Mouse (Mus musculus): ENCODE measurements around the gene Gm10961. TPM values are rescaled to one million over a fixed set of nuclear protein-coding genes. Genes with fewer than 3 reads are reported as not detected.

Gene Gm10961
- polyA plus RNA-seq, 1 experiment, result not detected

DNA sequence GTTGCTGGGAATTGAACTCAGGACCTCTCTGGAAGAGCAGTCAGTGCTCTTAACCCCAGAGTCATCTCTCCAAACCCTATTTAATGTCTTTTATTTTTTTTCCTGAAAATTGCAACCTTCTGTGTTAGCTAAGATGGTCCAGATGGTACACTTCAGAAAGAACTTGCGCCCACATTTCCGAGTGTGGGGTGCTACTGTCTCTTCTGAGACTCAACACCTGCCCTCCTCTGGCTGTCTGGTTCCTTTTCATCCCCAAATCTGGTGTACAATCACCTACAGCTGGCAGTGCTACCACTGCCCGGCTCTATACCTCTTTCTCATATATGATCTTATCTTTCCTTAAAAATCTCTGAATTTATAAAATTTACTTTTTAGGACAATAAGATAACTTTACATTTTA lies 21.8 kb downstream of the Gm10961 start:
- H3K9me3 ChIP-seq, result no peaks in the 10 kb centered on the region
- H3K4me3 ChIP-seq (replicated peaks), result no peak overlapping the region
- peaks cover 4% of the 10 kb centered on the region for H3K27me3 ChIP-seq (replicated peaks)
- peaks cover 4% of the 10 kb centered on the region for H3K36me3 ChIP-seq (replicated peaks; ENCODE audit: low read length)
- H3K4me1 ChIP-seq, result peaks cover 9% of the 10 kb centered on the region
- TF ChIP-seq FLI1 (IDR thresholded peaks at IDR 0.05; ENCODE audit: low read length), result no peak

GRCm38 (mm10) chr3:107654861-107655260 lies 23.7 kb downstream of the Gm10961 start:
- Histone ChIP-seq H3K4me1 (peaks cover 2% of the 10 kb centered on the region), H3K36me3 (replicated peaks; ENCODE audit: low read length) (peaks cover 20% of the 10 kb centered on the region), H3K27me3 (replicated peaks) (no peaks in the 10 kb centered on the region), H3K4me3 (replicated peaks) (no peak overlapping the region), H3K9me3 (no peaks in the 10 kb centered on the region)
- TF ChIP-seq FLI1 (IDR thresholded peaks at IDR 0.05; ENCODE audit: low read length) (no peak), GATA1 (IDR thresholded peaks at IDR 0.05; ENCODE audit: borderline replicate concordance, low read length) (no peak)

DNA sequence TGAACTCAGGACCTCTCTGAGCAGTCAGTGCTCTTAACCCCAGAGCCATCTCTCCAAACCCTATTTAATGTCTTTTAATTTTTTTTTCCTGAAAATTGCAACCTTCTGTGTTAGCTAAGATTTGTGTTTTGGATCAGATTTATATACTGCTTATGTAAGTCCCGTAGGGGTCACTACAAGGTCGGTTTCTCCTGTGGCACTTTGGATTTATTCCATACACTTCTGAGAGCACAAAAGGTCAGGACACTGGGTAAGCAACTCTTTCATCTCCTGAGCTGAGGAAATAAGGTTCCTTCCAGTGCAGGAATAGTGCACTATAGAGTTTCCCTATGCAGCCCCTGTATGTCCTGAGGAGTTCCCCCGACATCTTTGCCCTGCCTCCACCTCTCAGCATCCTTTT lies 24.4 kb downstream of the Gm10961 start:
- Histone ChIP-seq H3K27me3 (replicated peaks) (no peaks in the 10 kb centered on the region), H3K4me1 (no peaks in the 10 kb centered on the region), H3K36me3 (replicated peaks; ENCODE audit: low read length) (peaks cover 26% of the 10 kb centered on the region), H3K4me3 (replicated peaks) (no peak overlapping the region), H3K9me3 (no peaks in the 10 kb centered on the region)
- TF ChIP-seq FLI1 (IDR thresholded peaks at IDR 0.05; ENCODE audit: low read length), result no peak
- no peak for TF ChIP-seq GATA1 (IDR thresholded peaks at IDR 0.05; ENCODE audit: borderline replicate concordance, low read length)

DNA sequence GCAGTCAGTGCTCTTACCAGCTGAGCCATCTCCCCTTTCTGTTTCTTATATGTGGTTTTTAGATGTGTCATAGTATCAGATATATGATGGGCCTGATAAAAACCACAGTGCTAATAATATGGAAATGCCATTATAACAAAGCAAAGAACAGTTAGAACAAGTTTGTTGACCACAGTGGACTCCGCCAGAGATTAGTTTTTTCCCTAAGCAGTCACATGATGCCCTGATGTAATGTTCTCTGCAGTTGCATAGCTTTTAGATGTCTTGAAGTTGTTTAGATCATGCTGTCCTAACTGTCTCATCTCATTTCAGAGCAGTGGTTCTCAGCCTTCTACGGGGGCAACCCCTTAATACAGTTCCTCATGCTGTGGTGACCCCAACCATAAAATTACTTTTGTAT lies 25.0 kb downstream of the Gm10961 start:
- Histone ChIP-seq H3K4me3 (replicated peaks) (no peak overlapping the region), H3K9me3 (no peaks in the 10 kb centered on the region), H3K4me1 (no peaks in the 10 kb centered on the region), H3K36me3 (replicated peaks; ENCODE audit: low read length) (peaks cover 32% of the 10 kb centered on the region), H3K27me3 (replicated peaks) (no peaks in the 10 kb centered on the region)
- TF ChIP-seq FLI1 (IDR thresholded peaks at IDR 0.05; ENCODE audit: low read length), result no peak
- no peak for TF ChIP-seq GATA1 (IDR thresholded peaks at IDR 0.05; ENCODE audit: borderline replicate concordance, low read length)

- Histone ChIP-seq H3K27me3 (replicated peaks) (no peaks in the 10 kb centered on the region), H3K36me3 (replicated peaks; ENCODE audit: low read length) (peaks cover 38% of the 10 kb centered on the region), H3K9me3 (no peaks in the 10 kb centered on the region), H3K4me3 (replicated peaks) (no peak overlapping the region), H3K4me1 (no peaks in the 10 kb centered on the region)
- TF ChIP-seq FLI1 (IDR thresholded peaks at IDR 0.05; ENCODE audit: low read length) (no peak), GATA1 (IDR thresholded peaks at IDR 0.05; ENCODE audit: borderline replicate concordance, low read length) (no peak)
Measured at GRCm38 (mm10) chr3:107656888-107657287, 25.8 kb downstream of the Gm10961 start.

GRCm38 (mm10) chr3:107659000-107659399 lies 27.9 kb downstream of the Gm10961 start:
- no peaks in the 10 kb centered on the region for H3K4me1 ChIP-seq
- H3K27me3 ChIP-seq (replicated peaks), result no peaks in the 10 kb centered on the region
- TF ChIP-seq FLI1 (IDR thresholded peaks at IDR 0.05; ENCODE audit: low read length) (no peak), GATA1 (IDR thresholded peaks at IDR 0.05; ENCODE audit: borderline replicate concordance, low read length) (no peak)
- H3K9me3 ChIP-seq, result no peaks in the 10 kb centered on the region
- H3K4me3 ChIP-seq (replicated peaks), result no peak overlapping the region
- H3K36me3 ChIP-seq (replicated peaks; ENCODE audit: low read length), result peaks cover 59% of the 10 kb centered on the region

DNA sequence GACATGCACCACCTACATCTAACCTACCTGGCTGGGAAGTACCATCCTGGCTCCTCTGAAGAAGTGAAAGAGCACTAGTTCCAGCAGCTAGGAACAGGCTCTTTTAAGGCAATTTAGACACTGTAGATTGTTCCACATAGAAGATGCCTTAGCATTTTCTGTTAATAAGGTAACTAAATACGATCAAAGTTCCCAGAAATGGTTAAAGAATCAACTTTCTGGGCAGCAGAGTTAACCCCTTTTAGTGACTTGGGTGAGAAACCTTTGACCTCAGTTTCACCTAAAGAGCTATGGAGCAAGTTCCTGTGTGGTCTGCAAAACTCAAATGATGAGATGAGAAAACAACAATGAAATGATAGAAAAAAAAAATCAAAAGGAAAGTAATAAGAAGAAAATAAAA lies 33.5 kb downstream of the Gm10961 start:
- Histone ChIP-seq H3K4me1 (no peaks in the 10 kb centered on the region), H3K27me3 (replicated peaks) (no peaks in the 10 kb centered on the region), H3K9me3 (no peaks in the 10 kb centered on the region), H3K4me3 (replicated peaks) (no peak overlapping the region), H3K36me3 (replicated peaks; ENCODE audit: low read length) (peaks cover 97% of the 10 kb centered on the region)
- TF ChIP-seq GATA1 (IDR thresholded peaks at IDR 0.05; ENCODE audit: borderline replicate concordance, low read length) (no peak), FLI1 (IDR thresholded peaks at IDR 0.05; ENCODE audit: low read length) (no peak)

DNA sequence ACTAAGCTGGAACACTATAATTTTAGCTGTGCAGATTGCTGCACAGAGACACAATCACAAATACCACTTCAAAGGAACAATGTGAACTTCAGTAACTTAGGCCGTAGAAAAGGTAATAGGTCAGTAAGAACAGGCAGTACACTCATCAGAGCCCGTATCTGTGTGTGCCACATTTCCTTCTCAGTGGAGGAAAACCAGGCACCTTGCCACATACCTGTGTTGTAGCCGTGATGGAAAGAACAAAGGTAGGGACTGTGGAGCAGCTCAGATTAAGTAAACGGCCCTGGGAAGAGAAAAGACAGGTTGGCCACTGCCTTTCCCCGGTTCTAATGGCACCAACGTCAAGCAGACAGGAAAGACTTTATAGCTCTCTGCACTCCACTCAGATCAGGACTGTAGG lies 36.3 kb downstream of the Gm10961 start:
- peaks cover 100% of the 10 kb centered on the region for H3K36me3 ChIP-seq (replicated peaks; ENCODE audit: low read length)
- H3K4me1 ChIP-seq, result no peaks in the 10 kb centered on the region; the same call in 1 of the 2 replicates
- no peak for TF ChIP-seq FLI1 (IDR thresholded peaks at IDR 0.05; ENCODE audit: low read length)
- TF ChIP-seq GATA1 (IDR thresholded peaks at IDR 0.05; ENCODE audit: borderline replicate concordance, low read length), result no peak
- H3K4me3 ChIP-seq (replicated peaks), result no peak overlapping the region
- no peaks in the 10 kb centered on the region for H3K27me3 ChIP-seq (replicated peaks)
- no peaks in the 10 kb centered on the region for H3K9me3 ChIP-seq

DNA sequence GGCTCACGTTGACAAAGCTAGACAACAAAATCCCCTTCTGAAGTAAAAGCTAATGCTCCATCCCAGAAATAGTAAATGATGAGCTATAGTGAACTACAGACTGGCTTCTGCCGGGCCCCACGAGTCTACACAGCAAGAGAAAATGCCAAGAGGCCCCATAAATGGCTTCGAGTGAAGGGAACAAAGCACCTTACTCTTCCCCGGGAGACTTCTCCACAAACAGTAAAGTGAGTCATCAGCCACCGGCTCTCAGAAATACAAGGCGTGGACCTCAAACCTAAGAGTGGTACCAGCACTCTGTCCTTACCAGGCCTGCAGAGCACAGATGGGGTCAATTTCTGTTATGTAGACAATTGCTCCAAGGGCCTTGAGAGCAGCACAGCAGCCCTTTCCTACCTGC lies 37.7 kb downstream of the Gm10961 start:
- TF ChIP-seq FLI1 (IDR thresholded peaks at IDR 0.05; ENCODE audit: low read length) (no peak), GATA1 (IDR thresholded peaks at IDR 0.05; ENCODE audit: borderline replicate concordance, low read length) (no peak)
- H3K4me3 ChIP-seq (replicated peaks), result no peak overlapping the region
- H3K9me3 ChIP-seq, result no peaks in the 10 kb centered on the region
- no peaks in the 10 kb centered on the region; the same call in 1 of the 2 replicates for H3K4me1 ChIP-seq
- peaks cover 96% of the 10 kb centered on the region for H3K36me3 ChIP-seq (replicated peaks; ENCODE audit: low read length)
- no peaks in the 10 kb centered on the region for H3K27me3 ChIP-seq (replicated peaks)

DNA sequence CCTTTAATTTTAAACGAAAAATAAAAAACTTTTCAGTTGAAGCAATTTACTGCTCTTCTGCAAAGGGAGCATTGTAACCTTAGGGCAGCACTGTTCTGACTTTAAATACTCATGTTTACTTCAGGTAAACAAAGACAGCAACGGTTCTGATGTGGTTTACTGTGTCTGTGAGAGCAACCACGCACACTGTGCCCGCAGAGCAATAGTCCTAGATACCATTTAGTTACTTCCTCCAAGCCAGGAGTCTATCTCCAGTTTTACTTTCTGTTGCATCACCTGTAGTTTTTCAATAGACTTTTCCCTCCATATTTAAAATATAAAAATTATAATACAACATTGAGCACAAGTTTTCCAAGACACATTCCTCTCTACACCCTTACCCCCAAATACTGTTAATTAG lies 39.4 kb downstream of the Gm10961 start:
- Histone ChIP-seq H3K36me3 (replicated peaks; ENCODE audit: low read length) (peaks cover 96% of the 10 kb centered on the region), H3K4me3 (replicated peaks) (no peak overlapping the region), H3K9me3 (no peaks in the 10 kb centered on the region), H3K4me1 (no peaks in the 10 kb centered on the region; the same call in 1 of the 2 replicates), H3K27me3 (replicated peaks) (no peaks in the 10 kb centered on the region)
- TF ChIP-seq FLI1 (IDR thresholded peaks at IDR 0.05; ENCODE audit: low read length), result no peak
- TF ChIP-seq GATA1 (IDR thresholded peaks at IDR 0.05; ENCODE audit: borderline replicate concordance, low read length), result no peak

GRCm38 (mm10) chr3:107671509-107671908 lies 40.4 kb downstream of the Gm10961 start:
- TF ChIP-seq FLI1 (IDR thresholded peaks at IDR 0.05; ENCODE audit: low read length) (no peak), GATA1 (IDR thresholded peaks at IDR 0.05; ENCODE audit: borderline replicate concordance, low read length) (no peak)
- Histone ChIP-seq H3K4me3 (replicated peaks) (no peak overlapping the region), H3K4me1 (no peaks in the 10 kb centered on the region; the same call in 1 of the 2 replicates), H3K36me3 (replicated peaks; ENCODE audit: low read length) (peaks cover 96% of the 10 kb centered on the region), H3K27me3 (replicated peaks) (no peaks in the 10 kb centered on the region), H3K9me3 (no peaks in the 10 kb centered on the region)

All from megakaryocyte, embryonic 14.5 days (primary cell).